Mouse (Mus musculus): Measurements from ENCODE around the gene Pdlim4. TPM values are rescaled to one million over a fixed set of nuclear protein-coding genes. Genes with fewer than 3 reads are reported as not detected.

Pdlim4 gene
- polyA plus RNA-seq, 1 experiment from 2014 or later: 4.0 TPM

DNA sequence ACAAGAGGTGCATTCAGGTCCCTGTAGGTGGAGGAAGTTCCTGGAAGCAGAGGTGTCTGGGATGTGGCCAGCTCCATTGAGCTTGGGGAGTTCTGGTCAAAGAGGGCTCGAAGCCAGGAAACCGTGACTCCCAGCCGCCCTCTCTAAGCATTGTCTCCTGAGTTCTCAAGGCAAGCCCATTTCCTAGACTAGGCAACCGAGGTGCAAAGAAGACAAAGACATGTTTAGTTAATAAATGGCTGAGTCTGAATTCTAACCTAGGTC, 3.0 kb downstream of the Pdlim4 start:
- DNase-seq (no peak), ATAC-seq (no peak)
- Histone ChIP-seq H3K27me3 (ENCODE audit: insufficient read depth, low read length) (peaks cover 39% of the 10 kb centered on the region), H3K4me3 (ENCODE audit: low read depth, low read length) (no peak overlapping the region), H3K9me3 (ENCODE audit: low read length) (no peaks in the 10 kb centered on the region), H3K4me2 (ENCODE audit: low read depth, low read length) (no peak overlapping the region), H3K9ac (replicated peaks) (no peak overlapping the region), H3K4me1 (ENCODE audit: insufficient read depth) (no peaks in the 10 kb centered on the region), H3K36me3 (replicated peaks; ENCODE audit: insufficient read depth, low read length) (no peaks in the 10 kb centered on the region), H3K27ac (ENCODE audit: low read depth) (no peak overlapping the region)
- 73% methylated on average over 4 of the region's 4 CpGs for WGBS (ENCODE audit: insufficient replicate concordance)
- TF ChIP-seq EP300 (IDR thresholded peaks at IDR 0.05; ENCODE audit: low read depth): no peak
- no peak for TF ChIP-seq CTCF (IDR thresholded peaks at IDR 0.05; ENCODE audit: low read depth)

DNA sequence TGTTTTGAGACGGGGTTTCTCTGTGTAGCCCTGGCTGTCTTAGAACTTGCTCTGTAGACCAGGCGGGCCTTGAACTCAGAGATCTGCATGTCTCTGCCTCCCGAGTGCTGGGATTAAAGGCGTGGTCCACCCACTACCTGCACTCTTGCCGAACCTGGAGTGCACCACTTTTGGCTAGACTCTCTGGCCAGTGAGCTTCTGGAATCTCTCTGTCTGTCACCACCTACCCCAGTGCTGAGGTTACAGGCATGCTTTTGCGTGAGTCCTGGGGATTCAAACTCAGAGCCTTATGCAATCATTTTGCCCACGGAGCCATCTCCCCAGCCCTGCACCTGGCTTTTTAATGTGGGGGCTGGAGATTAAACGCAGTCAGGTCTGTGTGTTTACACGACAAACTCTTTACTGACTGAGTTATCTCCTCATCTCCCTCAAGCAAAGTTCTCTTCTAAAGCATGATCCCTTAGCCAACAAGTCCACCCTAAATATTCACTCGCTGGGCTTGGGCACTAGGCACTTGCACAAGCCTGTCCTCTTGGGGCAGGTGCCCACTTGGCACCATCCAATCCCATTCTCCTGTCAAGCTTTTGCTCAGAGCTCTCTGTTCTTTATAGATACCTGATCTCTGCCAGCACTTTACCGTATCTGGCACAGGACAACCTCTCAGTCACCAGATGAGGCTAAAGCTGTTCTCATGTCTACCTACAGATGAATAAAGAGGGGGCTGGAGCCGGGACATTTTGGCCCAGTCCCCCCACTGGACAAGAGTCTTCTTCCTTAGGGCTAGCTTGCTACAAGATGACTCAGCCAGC, 3.5 kb downstream of the Pdlim4 start:
- H3K27ac ChIP-seq (ENCODE audit: low read depth): no peak overlapping the region
- H3K27me3 ChIP-seq (ENCODE audit: insufficient read depth, low read length): peaks cover 37% of the 10 kb centered on the region
- ATAC-seq: no peak
- WGBS (ENCODE audit: insufficient replicate concordance): 68% methylated on average over 12 of the region's 12 CpGs
- H3K36me3 ChIP-seq (replicated peaks; ENCODE audit: insufficient read depth, low read length): no peaks in the 10 kb centered on the region
- no peak for DNase-seq
- H3K4me3 ChIP-seq (ENCODE audit: low read depth, low read length): no peak overlapping the region
- no peaks in the 10 kb centered on the region for H3K9me3 ChIP-seq (ENCODE audit: low read length)
- TF ChIP-seq EP300 (IDR thresholded peaks at IDR 0.05; ENCODE audit: low read depth): no peak
- no peak for TF ChIP-seq CTCF (IDR thresholded peaks at IDR 0.05; ENCODE audit: low read depth)
- H3K4me1 ChIP-seq (ENCODE audit: insufficient read depth): no peaks in the 10 kb centered on the region
- H3K4me2 ChIP-seq (ENCODE audit: low read depth, low read length): no peak overlapping the region
- H3K9ac ChIP-seq (replicated peaks): no peak overlapping the region

DNA sequence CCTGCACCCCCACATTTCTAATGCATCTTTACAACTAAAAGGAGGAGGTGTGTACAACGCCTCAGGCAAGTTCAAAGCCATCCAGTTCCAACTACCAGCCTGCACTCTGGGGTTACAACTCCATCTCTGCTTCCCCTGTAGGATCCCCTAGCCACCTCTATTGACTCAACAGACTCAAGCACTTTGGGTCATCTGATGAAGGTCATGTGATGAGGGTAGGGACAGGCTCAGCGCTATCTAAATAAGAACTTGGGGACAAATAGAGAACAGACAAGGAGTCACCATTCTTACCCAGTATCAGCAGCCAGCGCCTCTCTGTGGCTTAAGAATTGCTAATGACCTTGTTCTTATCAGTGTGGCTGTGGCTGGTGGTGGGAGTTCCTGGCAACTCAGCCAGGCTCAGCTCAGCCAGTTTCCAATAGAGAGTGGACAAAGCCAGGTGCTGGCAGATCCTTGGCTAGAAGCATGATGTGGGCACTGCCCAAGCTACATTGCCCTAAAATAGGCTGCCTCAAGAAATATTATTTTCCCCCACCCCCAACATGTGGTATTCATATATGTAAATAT, 4.3 kb downstream of the Pdlim4 start:
- no peaks in the 10 kb centered on the region for H3K36me3 ChIP-seq (replicated peaks; ENCODE audit: insufficient read depth, low read length)
- H3K27ac ChIP-seq (ENCODE audit: low read depth): no peak overlapping the region
- TF ChIP-seq EP300 (IDR thresholded peaks at IDR 0.05; ENCODE audit: low read depth): no peak
- TF ChIP-seq CTCF (IDR thresholded peaks at IDR 0.05; ENCODE audit: low read depth): no peak
- no peaks in the 10 kb centered on the region for H3K9me3 ChIP-seq (ENCODE audit: low read length)
- H3K9ac ChIP-seq (replicated peaks): no peak overlapping the region
- H3K4me1 ChIP-seq (ENCODE audit: insufficient read depth): no peaks in the 10 kb centered on the region
- ATAC-seq (no peak), DNase-seq (no peak)
- no peak overlapping the region for H3K4me2 ChIP-seq (ENCODE audit: low read depth, low read length)
- WGBS (ENCODE audit: insufficient replicate concordance): 45% methylated on average over 3 of the region's 3 CpGs
- H3K27me3 ChIP-seq (ENCODE audit: insufficient read depth, low read length): peaks cover 29% of the 10 kb centered on the region
- H3K4me3 ChIP-seq (ENCODE audit: low read depth, low read length): no peak overlapping the region

DNA sequence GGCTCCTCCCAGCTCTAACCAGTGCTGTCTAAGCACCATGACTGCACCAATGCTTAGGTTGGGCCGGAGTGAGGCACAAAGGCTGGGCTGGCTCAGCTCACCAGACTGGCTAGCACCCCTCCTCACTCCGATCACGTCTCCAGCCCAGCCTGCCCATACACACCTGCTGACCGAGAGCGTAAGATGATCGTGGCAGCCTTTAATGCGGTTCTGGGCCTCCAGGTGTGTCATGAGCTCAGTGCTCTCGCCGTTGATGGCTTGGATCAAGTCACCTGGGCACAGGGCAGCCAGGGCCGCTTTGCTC, 5.4 kb downstream of the Pdlim4 start:
- H3K4me2 ChIP-seq (ENCODE audit: low read depth, low read length): no peak overlapping the region
- no peak overlapping the region for H3K9ac ChIP-seq (replicated peaks)
- H3K9me3 ChIP-seq (ENCODE audit: low read length): no peaks in the 10 kb centered on the region
- TF ChIP-seq CTCF (IDR thresholded peaks at IDR 0.05; ENCODE audit: low read depth) (no peak), EP300 (IDR thresholded peaks at IDR 0.05; ENCODE audit: low read depth) (no peak)
- 84% methylated on average over 10 of the region's 10 CpGs for WGBS (ENCODE audit: insufficient replicate concordance)
- no peaks in the 10 kb centered on the region for H3K4me1 ChIP-seq (ENCODE audit: insufficient read depth)
- ATAC-seq (no peak), DNase-seq (no peak)
- no peaks in the 10 kb centered on the region for H3K36me3 ChIP-seq (replicated peaks; ENCODE audit: insufficient read depth, low read length)
- peaks cover 19% of the 10 kb centered on the region for H3K27me3 ChIP-seq (ENCODE audit: insufficient read depth, low read length)
- no peak overlapping the region for H3K4me3 ChIP-seq (ENCODE audit: low read depth, low read length)
- H3K27ac ChIP-seq (ENCODE audit: low read depth): no peak overlapping the region

DNA sequence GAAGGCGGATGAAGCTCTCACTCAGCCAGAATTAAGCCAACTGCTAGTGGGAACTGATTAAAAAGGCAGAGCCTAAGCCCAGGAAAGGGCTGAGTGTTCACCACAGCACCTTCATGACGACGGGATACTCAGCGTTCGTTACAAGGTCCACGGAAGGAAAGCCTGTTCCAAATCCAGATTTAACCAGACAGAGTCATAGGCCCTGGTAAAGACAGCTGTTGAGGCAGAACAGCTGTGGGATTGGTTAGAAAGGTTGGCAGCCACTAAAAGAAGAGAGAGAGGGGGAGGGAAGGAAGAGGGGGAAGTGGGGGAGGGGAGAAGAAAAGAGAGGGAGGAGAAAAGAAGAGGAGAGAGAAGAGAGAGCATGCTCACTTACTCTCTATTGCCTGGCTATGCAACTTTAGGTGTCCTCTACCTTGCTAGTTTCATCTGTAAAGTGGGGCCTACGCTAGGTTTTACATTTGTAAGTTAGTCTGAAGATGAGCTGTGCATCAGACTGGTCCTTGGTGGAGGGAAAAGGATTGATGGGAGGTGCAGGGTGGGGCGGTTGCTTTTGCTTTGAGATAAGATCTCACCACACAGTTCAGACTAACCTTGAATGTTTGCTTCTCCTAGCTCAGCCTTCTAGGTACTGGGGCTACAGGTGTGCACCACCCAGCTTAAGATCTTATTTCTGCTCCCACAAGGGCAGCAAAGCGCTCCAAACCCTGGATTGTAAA, 5.9 kb downstream of the Pdlim4 start:
- 77% methylated on average over 9 of the region's 9 CpGs for WGBS (ENCODE audit: insufficient replicate concordance)
- Histone ChIP-seq H3K9me3 (ENCODE audit: low read length) (no peaks in the 10 kb centered on the region), H3K27ac (ENCODE audit: low read depth) (no peak overlapping the region), H3K4me1 (ENCODE audit: insufficient read depth) (no peaks in the 10 kb centered on the region), H3K9ac (replicated peaks) (no peak overlapping the region), H3K27me3 (ENCODE audit: insufficient read depth, low read length) (peaks cover 13% of the 10 kb centered on the region), H3K36me3 (replicated peaks; ENCODE audit: insufficient read depth, low read length) (no peaks in the 10 kb centered on the region), H3K4me3 (ENCODE audit: low read depth, low read length) (no peak overlapping the region), H3K4me2 (ENCODE audit: low read depth, low read length) (no peak overlapping the region)
- no peak for TF ChIP-seq CTCF (IDR thresholded peaks at IDR 0.05; ENCODE audit: low read depth)
- TF ChIP-seq EP300 (IDR thresholded peaks at IDR 0.05; ENCODE audit: low read depth): no peak
- no peak for DNase-seq
- no peak for ATAC-seq

DNA sequence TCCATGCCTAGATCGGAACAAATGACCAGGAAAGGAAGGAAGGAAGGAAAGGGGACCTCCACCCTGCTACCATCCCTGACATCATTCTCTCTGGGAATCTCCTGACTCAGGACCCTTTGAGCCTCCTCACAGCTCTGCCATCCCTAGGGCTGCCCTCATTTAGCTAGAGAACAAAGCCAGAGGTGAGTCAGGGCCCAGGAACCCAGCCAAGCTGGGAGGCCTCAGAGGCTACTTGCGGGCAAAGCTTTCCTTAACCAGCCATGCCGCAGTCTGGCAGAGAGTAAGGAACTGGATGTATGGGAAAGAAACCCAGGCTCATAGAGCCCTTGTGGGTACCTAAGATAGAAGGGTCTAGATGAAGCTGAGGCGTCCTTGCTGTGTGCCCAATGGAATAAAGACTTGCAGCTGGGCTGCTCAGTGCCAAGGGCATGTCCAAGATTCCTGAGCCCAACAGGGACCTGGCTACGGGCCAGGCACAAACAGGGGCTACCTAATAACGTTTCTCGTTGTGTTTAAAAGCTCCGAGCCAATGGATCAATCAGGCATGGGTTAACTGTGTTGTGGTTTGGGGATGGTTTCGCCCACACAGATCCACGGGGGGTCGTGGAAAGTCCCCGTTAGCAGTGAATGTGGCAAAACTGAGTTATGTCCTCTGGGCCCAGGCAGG, 6.6 kb downstream of the Pdlim4 start:
- TF ChIP-seq CTCF (IDR thresholded peaks at IDR 0.05; ENCODE audit: low read depth) (no peak), EP300 (IDR thresholded peaks at IDR 0.05; ENCODE audit: low read depth) (no peak)
- WGBS (ENCODE audit: insufficient replicate concordance): 72% methylated on average over 12 of the region's 12 CpGs
- Histone ChIP-seq H3K4me1 (ENCODE audit: insufficient read depth) (no peaks in the 10 kb centered on the region), H3K27me3 (ENCODE audit: insufficient read depth, low read length) (peaks cover 7% of the 10 kb centered on the region; the same call in 1 of the 2 replicates), H3K27ac (ENCODE audit: low read depth) (no peak overlapping the region), H3K4me2 (ENCODE audit: low read depth, low read length) (no peak overlapping the region), H3K36me3 (replicated peaks; ENCODE audit: insufficient read depth, low read length) (no peaks in the 10 kb centered on the region), H3K9me3 (ENCODE audit: low read length) (no peaks in the 10 kb centered on the region), H3K9ac (replicated peaks) (no peak overlapping the region), H3K4me3 (ENCODE audit: low read depth, low read length) (no peak overlapping the region)
- ATAC-seq: no peak
- no peak for DNase-seq

Data from liver, postnatal 0 days (tissue).